Mouse (Mus musculus): ENCODE measurements around the gene Cpsf6.

Gene Cpsf6

GRCm38 (mm10) chr10:117379908-117380307 is at the start of gene Cpsf6:
Cpsf6 (minus strand) TSS chr10:117380015.
- no peak for DNase-seq (ENCODE audit: low spot score in 2 of 2)

GRCm38 (mm10) chr10:117426615-117426969 is 46.8 kb upstream of the Cpsf6 start:
- no peak for DNase-seq (ENCODE audit: low spot score in 2 of 2)

GRCm38 (mm10) chr10:117425907-117426614 is 46.2 kb upstream of the Cpsf6 start:
- DNase-seq (ENCODE audit: low spot score in 2 of 2) = no peak

GRCm38 (mm10) chr10:117425013-117425412 is 45.2 kb upstream of the Cpsf6 start:
- DNase-seq (ENCODE audit: low spot score in 2 of 2) = no peak

- DNase-seq (ENCODE audit: low spot score in 2 of 2) = no peak
Observed at GRCm38 (mm10) chr10:117424146-117424905, 44.5 kb upstream of the Cpsf6 start.

- no peak for DNase-seq (ENCODE audit: low spot score in 2 of 2)
Observed at GRCm38 (mm10) chr10:117423025-117424002, 43.5 kb upstream of the Cpsf6 start.

- DNase-seq (ENCODE audit: low spot score in 2 of 2) = no peak
Observed at GRCm38 (mm10) chr10:117422174-117422808, 42.5 kb upstream of the Cpsf6 start.

GRCm38 (mm10) chr10:117421283-117422107 is 41.7 kb upstream of the Cpsf6 start:
- no peak for DNase-seq (ENCODE audit: low spot score in 2 of 2)

- DNase-seq (ENCODE audit: low spot score in 2 of 2) = no peak
Observed at GRCm38 (mm10) chr10:117420502-117421282, 40.9 kb upstream of the Cpsf6 start.

GRCm38 (mm10) chr10:117419577-117420290 is 39.9 kb upstream of the Cpsf6 start:
- no peak for DNase-seq (ENCODE audit: low spot score in 2 of 2)

GRCm38 (mm10) chr10:117418668-117419237 is 38.9 kb upstream of the Cpsf6 start:
- no peak for DNase-seq (ENCODE audit: low spot score in 2 of 2)

- no peak for DNase-seq (ENCODE audit: low spot score in 2 of 2)
Observed at GRCm38 (mm10) chr10:117417772-117418667, 38.2 kb upstream of the Cpsf6 start.

GRCm38 (mm10) chr10:117417470-117417767 is 37.6 kb upstream of the Cpsf6 start:
- DNase-seq (ENCODE audit: low spot score in 2 of 2) = no peak

GRCm38 (mm10) chr10:117416636-117417469 is 37.0 kb upstream of the Cpsf6 start:
- DNase-seq (ENCODE audit: low spot score in 2 of 2) = no peak

- DNase-seq (ENCODE audit: low spot score in 2 of 2) = no peak
Observed at GRCm38 (mm10) chr10:117416095-117416494, 36.3 kb upstream of the Cpsf6 start.

- DNase-seq (ENCODE audit: low spot score in 2 of 2) = no peak
Observed at GRCm38 (mm10) chr10:117415364-117416057, 35.7 kb upstream of the Cpsf6 start.

- DNase-seq (ENCODE audit: low spot score in 2 of 2) = no peak
Observed at GRCm38 (mm10) chr10:117414726-117415125, 34.9 kb upstream of the Cpsf6 start.
